Mouse (Mus musculus) adrenal gland, postnatal 36 days (tissue): ENCODE data around the gene Fam193a. TPM values are rescaled to one million over a fixed set of nuclear protein-coding genes. Genes with fewer than 3 reads are reported as not detected.
A peak's percentile ranks its signal among the peaks of the same experiment; 100 is the strongest.

Experiments used
- DNase-seq, 2 experiments: peaks; one replicate each; pipeline ENCODE4 v3.0.0; 2021; ENCODE audit warnings: mixed read lengths in 1 of 2
- long read RNA-seq, 2 experiments: library from polyadenylated mRNA; stranded (forward); transcript quantifications; one replicate each; pipeline ENCODE4 v2.0.0; 2021; ENCODE audit warnings: borderline sequencing depth in 2 of 2
- total RNA-seq, 2 experiments: library from RNA; stranded (reverse); gene quantifications; 2 replicates each; pipeline ENCODE4 v1.2.3; 2021

Gene Fam193a
- total RNA-seq, result 10 to 100 TPM; 26.9 to 33.5 TPM
- long read RNA-seq, experiment 1, partial matches to known transcripts, result 5 of 10 reads
- long read RNA-seq, experiment 1, other reads (novel, unspliced or antisense), result 5 of 10 reads
- long read RNA-seq, experiment 2, result 0 reads

DNA sequence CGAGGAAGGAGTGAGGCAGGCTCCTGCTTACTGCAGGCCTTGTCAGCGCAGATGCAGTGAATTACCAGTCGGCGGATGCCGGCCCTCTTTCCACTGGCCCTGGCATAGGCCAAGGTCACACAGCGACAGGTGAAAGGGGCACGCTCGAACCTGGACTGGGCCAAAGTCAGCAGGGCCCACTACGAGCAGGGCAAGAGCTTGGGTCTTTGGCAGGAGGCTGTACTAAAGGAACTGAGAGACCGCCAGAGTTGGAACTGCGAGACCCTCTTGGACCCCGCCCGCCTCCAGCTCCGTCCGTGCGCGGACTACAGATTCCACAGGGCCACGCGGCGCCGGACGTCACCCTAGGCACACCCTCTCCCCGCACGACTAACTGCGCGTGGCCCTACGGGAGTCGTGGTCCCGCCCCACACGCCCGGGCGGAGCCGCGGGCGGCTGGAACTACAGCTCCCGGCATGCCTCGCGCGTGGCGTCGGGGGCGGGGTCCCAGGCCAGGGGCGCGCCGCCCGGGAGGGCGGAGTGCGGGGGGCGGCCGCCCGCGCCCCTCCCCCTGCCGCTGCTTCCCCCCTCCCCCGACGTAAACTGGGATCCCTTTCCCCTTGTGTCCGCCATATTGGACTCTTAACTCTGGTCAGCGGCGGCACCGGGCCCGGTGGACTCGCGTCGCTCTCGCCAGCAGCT lies at the start of gene Fam193a:
Fam193a (plus strand) TSS at position 593 of the 681 bp plus-strand sequence.
- peak; percentile 99 for DNase-seq

DNA sequence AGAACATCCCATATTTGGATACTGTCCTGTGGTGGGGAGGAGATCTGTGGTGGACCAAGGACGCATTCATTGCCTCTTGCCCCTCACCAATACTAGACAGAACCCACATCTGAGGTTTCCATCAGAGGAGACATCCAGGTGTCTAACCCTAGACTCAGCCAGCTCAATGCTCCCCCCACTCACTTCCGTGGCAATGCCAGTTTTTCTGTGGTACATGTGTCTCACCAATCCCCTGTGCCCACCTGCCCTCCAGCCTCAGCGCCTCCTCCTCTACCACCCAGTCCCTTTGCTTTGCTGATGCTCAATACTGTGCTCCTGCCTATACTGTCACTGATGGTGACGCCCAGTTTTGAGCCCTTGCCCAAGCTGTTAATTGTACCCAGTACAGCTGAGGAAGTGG lies 48.5 kb upstream of the Fam193a start:
- DNase-seq, result no peak

DNA sequence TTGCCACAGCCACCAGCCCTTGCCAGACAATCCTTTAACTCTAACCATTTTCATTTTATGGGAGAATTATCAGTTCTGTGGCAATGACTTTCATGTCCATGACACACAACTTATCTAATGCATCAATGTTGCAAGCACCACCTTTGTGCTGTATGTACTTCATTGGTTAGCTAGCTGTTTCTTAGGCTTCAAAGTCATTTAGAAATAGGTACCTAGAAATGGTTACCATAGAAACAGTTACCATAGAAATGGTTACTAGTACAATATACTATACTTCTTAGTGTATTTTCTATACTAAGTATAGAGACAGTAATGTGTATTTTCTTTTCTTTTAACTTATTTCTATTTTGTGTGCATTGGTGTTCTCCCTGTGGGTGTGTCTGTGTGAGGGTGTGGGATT lies 44.4 kb upstream of the Fam193a start:
- DNase-seq, result no peak

DNA sequence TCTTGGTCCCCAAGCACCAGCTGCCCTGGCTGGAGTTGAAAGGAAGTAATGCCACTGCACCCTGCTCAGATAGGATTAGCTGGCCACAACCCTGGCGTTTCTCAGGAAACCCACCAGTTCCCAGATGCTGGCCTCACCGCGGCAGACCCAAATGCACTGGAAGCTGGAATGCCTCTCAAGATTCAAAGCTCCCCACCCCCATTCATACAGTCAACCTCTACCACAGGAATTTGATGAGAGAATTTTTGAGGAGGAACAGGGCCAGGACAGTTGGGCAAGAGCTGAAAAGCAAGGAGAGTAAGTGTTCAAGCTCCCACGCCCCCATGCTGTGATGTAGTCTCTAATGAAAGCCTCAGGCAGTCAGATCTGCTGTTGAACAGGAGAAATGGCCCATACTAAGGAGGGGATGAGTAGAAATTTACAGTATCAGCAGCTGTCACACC lies 43.5 kb upstream of the Fam193a start:
- peak in 1 of 2 experiments; percentile 5 for DNase-seq

DNA sequence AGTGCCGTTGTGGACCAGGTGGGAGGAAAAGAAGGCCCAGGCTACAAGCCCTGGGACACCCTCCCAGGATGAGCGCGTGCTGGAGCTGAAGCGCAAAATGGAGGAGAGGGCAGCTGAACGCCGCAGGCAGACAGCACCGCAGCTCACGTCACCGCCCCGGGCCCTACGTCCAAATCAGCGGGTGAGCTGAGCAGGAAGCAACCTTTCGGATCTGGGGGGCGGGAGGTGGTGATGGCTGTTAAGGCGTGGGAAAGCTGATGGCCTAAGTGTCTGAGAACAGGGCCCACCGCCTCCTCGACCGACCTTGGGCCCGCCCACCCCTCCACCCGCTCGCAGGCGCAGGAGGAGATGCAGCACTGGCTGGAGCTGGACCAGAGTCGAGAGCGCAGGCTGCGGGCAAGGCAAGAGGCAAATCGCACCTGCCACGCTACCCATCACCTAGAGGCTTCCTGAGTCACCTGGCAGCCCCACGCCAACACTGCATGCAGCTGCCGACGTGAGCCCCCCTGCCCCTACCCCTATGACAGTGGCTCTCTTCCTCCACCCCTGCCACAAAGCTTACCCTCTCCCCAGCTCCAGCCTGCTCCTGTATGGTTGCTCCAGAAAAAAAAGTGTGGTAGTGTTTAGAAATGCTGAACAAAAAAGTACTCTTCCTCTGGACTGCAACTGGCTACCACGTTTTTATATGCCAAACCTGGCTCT lies 42.7 kb upstream of the Fam193a start:
- peak; percentile 14 to 46 for DNase-seq

DNA sequence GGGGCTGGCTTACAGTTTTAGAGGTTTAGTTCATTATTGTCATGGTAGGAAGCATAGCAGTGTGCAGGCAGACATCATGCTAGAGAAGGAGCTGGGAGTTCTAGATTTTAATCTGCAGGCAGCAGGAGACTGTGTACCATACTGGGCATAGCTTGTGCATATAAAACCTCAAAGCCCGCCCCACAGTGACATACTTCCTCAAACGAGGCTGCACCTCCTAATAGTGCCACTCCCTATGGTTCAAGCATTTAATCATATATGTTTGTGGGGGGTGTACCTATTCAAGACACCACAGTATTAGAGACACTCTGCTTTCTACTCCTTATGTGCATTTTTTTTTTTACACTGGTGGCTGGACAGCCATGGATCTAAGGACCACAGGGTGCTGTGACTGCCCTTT lies 39.6 kb upstream of the Fam193a start:
- DNase-seq, result no peak

DNA sequence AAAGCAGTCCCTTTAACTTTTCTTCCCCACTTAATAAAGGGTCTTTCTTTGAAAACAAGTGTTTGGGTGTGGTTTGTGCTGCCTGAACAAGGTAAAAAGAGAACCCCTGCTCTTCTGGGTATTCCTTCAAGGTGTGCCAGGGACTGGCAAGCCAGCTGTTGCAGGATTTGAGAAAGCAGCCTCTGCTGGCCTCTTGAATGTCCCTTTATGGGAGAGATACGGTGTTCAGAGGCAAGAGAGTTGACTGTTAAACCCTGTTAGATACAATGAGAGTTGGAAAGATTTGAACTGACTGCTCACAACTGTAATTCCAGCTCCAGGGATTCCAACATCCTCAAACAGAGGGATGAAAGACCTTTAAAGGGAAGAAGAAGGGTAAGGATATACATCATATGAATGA lies 35.7 kb upstream of the Fam193a start:
- no peak for DNase-seq

DNA sequence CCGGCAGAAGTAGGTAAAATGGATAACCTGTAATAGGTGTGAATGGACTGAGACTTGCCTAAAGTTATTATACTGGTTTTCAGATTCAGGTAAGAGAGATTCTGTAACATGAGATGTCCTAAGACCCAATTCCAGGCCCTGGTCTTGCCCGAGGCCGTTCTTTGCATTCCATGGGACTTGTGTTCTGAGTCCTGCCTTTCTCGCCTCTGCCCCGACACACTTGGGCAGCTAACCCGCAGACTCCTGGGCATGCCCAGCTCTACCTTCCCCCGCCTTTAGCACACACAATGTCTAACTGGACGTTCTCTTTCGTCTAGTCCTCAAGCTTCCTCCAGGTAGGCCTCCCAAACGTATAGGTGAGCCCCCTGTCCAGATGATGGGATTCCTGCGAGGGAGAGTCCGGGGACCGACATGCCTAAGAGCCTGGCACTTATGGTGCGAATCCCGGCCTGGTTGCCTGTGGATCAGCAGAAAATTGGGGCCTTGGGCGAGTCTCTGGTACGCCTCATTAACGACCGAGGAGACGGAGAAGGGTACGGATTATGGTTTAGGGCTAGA lies 34.1 kb upstream of the Fam193a start:
- peak in 1 of 2 experiments; percentile 54 for DNase-seq

DNA sequence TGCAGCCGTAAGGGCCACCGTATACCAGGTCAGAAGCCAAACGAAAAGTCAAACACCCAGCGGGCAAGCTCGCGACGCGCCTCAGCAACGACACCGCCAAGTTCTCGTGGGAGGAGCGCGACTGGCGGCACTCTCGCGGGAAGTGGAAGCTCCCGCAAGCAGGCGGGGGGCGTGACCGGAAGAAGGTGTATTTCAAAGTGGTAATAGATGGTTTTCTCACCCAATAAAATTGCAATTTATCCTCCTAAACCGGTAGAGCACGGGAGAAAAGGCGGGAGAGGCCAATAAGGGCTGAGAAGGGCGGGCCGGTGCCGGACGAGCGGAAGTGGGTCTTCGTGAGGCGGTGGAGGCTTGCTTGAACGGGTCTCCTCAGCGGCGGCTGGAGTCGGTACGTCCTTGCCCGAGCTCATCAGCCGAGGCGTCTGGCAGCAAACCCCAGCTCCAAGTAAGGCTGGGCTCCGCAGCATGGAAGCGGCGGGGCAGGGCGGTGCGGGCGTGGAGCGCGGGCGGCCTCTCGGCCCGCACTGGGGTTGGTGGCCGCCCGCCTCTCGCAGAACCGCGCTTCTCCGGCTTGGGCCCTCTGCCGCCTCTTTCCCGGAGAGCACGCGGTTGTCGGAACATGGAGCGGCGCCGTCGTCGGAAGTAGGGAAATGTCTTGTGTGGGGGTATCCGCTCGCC lies 33.5 kb upstream of the Fam193a start, which contains the start of gene Rnf4:
Rnf4 (plus strand) TSS at position 193 of the 678 bp plus-strand sequence.
- peak; percentile 98 to 99 for DNase-seq

DNA sequence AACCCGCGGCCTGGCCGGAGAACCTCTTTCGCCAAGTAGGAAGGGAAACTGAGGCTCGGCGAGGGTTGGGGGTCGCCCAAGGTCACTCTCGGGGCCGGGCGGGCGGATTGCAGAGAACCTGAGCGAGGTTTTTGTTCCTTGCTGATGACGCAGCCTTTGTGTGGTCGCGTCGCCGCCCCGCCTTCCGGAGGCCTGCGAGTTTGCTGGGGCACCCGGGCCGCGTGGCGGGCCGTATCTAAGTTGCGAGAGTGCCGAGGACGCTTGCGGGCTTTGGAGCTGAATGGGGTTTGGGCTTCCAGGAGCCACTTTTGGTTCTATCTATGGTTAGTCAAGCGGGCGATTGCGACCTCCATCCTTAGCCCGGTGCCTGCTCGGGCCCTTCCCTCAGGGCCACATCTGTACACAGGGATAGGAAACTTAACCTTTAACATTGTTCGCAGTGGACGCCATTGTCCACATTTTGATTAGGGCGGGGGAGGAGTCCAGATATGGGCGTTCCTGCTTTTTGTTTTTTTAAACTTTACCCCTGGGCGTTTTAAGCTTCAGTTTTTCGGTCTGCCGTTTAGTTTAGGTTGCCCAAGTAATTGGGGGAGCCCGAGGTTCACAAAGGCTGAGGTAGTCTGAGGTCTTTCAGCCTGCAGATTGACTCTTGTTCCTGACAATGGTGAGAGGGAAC lies 32.8 kb upstream of the Fam193a start:
- peak; percentile 74 to 77 for DNase-seq

DNA sequence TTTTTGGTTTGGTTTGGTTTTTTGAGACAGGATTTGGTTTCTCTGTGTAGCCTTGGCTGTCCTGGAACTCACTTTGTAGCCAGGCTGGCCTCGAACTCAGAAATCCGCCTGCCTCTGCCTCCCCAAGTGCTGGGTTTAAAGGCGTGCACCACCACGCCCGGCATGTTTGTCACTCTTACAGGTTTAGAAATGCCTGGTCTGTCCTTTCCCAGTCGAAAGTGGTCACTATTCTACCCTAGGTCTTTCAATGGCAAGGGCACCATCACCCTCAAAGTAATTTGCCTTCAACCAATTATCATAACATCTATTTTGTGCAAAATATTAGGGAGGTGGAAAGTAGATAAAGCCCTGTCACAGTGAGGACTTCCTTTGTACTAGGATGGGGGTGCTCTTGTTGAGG lies 29.5 kb upstream of the Fam193a start:
- no peak for DNase-seq

DNA sequence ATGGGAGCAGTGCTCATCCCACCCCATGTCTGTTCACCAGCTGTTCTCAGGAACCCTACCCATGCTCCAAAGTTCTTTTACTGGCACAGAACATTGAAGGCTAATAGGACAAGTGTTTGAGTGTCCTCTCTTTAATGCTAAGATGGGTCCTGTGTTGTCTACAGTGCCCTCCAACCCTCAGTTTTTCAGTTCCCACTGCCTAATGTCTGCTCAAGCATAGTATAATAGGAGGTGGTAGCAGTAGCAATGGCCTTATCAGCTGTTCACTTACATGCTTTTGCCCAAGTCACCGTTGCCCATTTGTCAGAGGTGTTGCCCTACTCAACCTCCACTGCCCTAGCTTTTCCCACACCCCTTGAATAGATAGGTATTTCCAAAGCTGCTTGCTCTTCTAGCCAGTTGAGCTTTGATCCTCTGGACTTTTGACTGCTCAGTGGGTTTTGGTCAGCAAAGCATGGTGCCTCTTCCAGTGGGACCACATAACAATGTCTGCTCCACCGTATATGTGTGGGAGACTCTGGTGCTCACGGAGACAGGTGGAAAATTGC lies 17.6 kb upstream of the Fam193a start:
- no peak for DNase-seq

DNA sequence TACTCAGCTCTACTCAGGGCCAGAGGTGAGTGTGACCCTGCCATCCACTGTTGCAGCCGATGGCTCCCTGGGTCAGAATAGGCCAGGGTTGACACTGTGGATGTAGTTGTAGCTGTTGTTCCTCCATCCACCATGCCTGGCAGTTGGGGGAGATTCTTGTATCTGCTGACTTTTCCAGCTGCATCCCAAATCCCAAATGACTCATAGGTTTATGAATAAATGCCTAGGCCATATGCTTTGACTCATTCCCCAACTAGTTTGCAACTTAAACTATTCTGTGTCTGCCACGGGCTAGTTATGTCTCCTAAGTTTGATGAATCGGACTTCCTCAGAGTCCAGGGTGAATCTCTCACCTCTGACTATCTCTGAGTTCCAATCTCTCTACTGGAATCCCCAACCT lies 9.5 kb upstream of the Fam193a start:
- DNase-seq, result no peak

DNA sequence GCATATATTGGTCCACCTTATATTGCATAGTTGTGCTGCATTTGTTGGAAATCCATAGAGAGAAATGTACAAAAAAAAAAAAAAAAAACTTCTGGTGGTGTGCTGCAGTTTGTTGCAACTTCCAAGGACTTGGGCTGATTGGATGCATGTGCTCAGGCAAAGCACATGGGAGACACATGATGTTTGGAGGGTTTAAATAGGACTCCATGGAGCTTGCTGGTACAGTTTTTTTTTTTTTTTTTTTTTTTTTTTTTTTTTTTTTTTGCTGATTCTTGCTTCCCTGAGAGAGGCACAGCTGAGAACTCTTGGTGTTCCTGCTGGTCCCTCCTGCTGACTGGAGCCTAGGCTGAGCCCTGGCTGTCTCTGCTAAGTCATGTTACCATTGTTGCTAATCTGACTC lies 6.6 kb upstream of the Fam193a start:
- DNase-seq, result no peak

DNA sequence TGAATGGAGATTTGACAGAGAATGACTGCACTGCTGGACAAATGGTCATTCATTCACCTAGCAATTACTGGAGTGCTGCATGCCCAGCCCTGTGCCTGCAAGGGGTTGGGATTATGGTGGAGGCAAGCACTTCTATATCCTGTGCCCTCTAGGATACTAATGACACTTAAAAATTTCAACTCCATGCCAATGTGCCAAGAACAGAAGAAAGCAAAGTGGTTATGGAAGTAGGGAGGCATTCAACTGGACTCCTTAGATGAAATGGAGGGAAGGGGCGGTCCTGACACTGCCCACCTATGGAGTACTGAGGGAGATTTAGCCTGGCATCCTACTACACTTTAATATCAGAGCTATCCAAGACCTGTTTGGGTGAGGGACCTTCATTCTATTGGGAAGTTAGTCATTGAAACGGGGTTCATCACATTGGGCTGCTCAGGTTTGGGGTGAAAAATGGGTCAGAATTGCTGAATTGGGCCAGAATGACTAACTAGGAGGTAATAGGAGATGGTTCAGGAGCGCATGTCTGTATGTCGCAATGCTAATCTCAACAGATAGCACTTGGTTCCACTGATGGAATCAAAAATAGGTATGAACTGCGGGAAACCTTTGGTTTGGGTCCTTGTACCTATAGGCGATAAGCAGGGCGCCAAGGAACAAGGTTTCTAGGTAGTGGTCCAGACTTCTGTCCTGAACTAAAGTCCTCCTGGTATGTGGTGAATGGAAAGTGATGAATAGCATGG lies 1.0 kb upstream of the Fam193a start:
- no peak for DNase-seq

DNA sequence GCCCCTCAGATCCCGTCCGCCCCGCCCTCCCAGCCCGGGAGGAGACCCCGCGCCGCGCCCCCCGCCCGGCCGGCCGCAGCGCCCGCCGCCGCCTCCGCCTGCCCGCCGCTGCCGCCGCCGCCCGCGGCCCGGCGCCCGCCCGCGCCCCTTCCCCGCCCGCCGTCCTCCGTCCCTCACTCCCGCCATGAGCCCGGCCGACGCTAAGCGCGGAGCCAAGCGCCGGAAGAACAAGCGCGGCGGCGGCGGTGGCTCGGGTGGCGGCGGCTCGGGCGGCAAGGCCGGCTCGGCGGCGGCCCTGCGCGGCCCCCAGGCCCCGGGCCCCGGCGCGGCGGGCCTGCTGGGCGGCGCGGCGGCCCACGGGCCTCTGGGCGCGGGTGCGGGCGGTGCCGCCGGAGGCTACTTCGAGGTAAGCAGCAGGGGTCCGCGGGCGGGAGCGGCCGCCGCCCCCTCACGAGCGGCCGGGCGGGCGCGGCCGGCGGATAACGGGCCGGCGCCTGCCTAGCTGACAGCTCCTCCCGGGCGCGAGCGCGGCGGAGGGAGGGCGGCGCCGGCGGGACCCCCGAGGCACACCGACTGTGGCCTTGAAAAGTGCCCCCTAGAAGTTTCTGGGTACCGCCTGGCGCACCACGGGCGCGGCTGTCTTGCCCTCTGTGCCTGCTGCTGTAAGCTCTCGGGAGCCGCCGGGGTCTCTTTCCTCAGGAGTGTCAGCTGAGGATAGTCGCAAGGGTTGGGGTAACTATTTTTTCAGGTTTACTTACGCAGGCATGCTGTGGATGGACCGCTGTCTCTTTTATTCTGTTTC lies 490 bp downstream of the Fam193a start:
- peak; percentile 32 to 54 for DNase-seq

DNA sequence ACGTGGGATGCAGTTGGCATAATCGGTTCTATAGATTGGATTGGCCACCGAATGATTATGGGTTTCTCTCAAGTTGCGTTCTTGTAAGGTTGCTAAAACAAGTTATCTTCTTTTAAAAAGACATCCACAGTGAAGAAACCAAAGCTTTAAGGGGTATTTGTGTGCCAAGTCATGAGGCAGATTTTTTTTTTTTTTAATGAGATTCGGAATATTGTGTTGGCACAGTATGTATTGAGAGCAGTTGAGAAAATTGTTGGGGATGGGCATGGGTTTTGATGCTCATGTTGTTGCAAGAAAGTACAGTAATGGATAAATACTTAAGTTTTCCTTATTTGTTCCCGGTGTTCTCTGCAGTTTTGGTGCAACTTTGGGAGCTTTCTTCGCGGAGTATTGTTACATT lies 1.1 kb downstream of the Fam193a start:
- DNase-seq, result no peak

DNA sequence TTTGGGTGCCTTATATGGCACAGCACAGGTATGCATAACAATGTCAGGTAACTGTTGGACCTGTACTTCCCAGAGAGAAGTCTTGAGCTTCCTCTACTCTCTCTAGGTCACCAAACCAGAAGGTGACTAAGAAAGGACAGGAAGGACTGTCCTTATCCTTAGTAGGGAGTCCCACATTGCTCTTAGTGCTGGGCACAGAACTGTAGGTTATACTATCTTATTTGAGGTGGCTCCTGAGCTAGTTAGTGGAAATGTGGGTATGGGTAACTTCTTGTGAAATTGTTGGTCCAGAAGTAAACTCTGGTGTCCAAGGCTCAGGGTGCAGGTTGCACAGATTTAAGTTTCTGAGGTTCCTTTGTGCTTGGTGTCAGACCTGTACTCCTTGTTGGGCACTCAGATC lies 2.4 kb downstream of the Fam193a start:
- DNase-seq, result no peak

DNA sequence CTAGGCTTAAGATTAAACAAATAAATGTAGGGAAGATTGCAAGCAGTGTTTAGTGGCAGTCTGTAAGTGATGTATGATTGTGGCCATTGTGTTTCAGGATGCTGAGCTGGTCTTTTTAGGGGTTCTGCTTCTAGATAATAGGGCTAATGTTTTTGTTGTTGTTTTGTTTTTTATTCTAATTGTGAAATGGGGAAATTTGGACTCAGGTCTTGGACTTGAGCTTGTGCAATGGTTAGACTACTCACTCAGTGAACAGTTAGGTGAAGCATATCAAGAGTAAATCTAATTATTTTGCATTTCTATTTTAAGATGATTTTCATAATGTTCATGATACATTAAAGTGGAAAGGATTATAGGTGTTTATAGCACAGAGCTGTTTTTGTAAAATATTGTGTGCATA lies 2.8 kb downstream of the Fam193a start:
- no peak for DNase-seq

DNA sequence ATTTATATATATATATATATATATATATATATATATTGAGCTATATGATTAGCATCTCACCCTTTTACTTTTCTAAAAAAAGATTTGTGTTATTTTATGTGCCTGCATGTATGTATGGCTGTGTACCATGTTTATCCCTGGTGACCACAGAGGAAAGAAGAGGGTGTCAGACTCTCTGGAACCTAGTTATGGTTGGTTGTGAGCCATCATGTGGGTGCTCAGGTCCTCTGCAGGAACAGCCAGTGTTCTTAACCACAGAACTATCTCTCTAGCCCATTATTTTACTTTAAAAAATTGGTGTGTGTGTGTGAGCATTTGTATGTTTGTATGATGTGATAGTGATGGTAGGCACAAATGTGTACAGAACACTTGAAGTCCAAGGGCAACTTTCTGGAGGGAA lies 9.1 kb downstream of the Fam193a start:
- no peak for DNase-seq
